Mouse (Mus musculus) MEL (cell line): ENCODE data around the gene Rsph6a.

Experiments used
- CHD2 ChIP-seq: IDR thresholded peaks from 2 replicates; pipeline ENCODE4 v1.6.1; 2011; ENCODE audit warnings: low read length, improper control_type of control experiment
- CTCF ChIP-seq, 3 experiments: IDR thresholded peaks in 2 of 3; conservative IDR thresholded peaks in 1 of 3; 2 replicates each; pipeline ENCODE4 v1.5.1; 2011 to 2012; ENCODE audit warnings: low read length in 3 of 3, low read depth in 2 of 3, mild to moderate bottlenecking in 2 of 3, improper control_type of control experiment in 1 of 3, inconsistent platforms in 1 of 3, mixed read lengths in 1 of 3, moderate library complexity in 1 of 3; ENCODE audit not compliant: control insufficient read depth in 1 of 3, insufficient read depth in 1 of 3, poor library complexity in 1 of 3, severe bottlenecking in 1 of 3
- E2F4 ChIP-seq: IDR thresholded peaks from 2 replicates; pipeline ENCODE4 v1.6.1; 2011; ENCODE audit warnings: low read depth, low read length, improper control_type of control experiment, borderline replicate concordance
- ELF1 ChIP-seq: IDR thresholded peaks from 2 replicates; pipeline ENCODE4 v1.6.1; 2014; ENCODE audit warnings: low read depth, mild to moderate bottlenecking, inconsistent platforms, low read length, improper control_type of control experiment, moderate library complexity
- KAT2A ChIP-seq: conservative IDR thresholded peaks from 2 replicates; pipeline ENCODE4 v1.6.1; 2012; ENCODE audit warnings: low read depth, low read length, improper control_type of control experiment, inconsistent platforms
- MAX ChIP-seq: IDR thresholded peaks from 2 replicates; pipeline ENCODE4 v1.6.1; 2011; ENCODE audit warnings: low read length, improper control_type of control experiment
- POLR2A ChIP-seq, 2 experiments: IDR thresholded peaks; 2 replicates each; pipeline ENCODE4 v1.6.1; 2011 to 2012; ENCODE audit warnings: low read length in 2 of 2, mild to moderate bottlenecking in 2 of 2, control low read depth in 1 of 2, improper control_type of control experiment in 1 of 2, low read depth in 1 of 2, moderate library complexity in 1 of 2; ENCODE audit not compliant: control insufficient read depth in 1 of 2, insufficient read depth in 1 of 2, poor library complexity in 1 of 2
- POLR2AphosphoS2 ChIP-seq: IDR thresholded peaks from 2 replicates; pipeline ENCODE4 v1.6.1; 2011; ENCODE audit warnings: low read length, improper control_type of control experiment
- SIN3A ChIP-seq: IDR thresholded peaks from 2 replicates; pipeline ENCODE4 v1.6.1; 2012; ENCODE audit warnings: low read length, improper control_type of control experiment, inconsistent platforms
- TBP ChIP-seq: IDR thresholded peaks from 2 replicates; pipeline ENCODE4 v1.8.0; 2011; ENCODE audit warnings: low read depth, low read length, improper control_type of control experiment
- TCF12 ChIP-seq: IDR thresholded peaks from 2 replicates; pipeline ENCODE4 v1.6.1; 2014; ENCODE audit warnings: low read depth, mild to moderate bottlenecking, inconsistent platforms, low read length, improper control_type of control experiment, moderate library complexity
- ZC3H11A ChIP-seq: IDR thresholded peaks from 2 replicates; pipeline ENCODE4 v1.6.1; 2012; ENCODE audit warnings: low read depth, mild to moderate bottlenecking, inconsistent platforms, low read length, improper control_type of control experiment
- ZNF384 ChIP-seq: IDR thresholded peaks from 2 replicates; pipeline ENCODE4 v1.6.1; 2012; ENCODE audit warnings: low read depth, mild to moderate bottlenecking, inconsistent platforms, low read length, improper control_type of control experiment

GRCm38 (mm10) chr7:19078732-19079131 lies 24.2 kb downstream of the Rsph6a start:
- TF ChIP-seq ELF1 (no peak), CHD2 (no peak), MAX (no peak), SIN3A (no peak), CTCF (IDR thresholded peaks at IDR 0.05 in 2 of 3, conservative IDR thresholded peaks at IDR 0.05 in 1 of 3; ENCODE audit: control insufficient read depth in 1 of 3, insufficient read depth in 1 of 3, low read depth in 2 of 3, low read length in 3 of 3, poor library complexity in 1 of 3, severe bottlenecking in 1 of 3) (no peak), ZNF384 (no peak), TCF12 (no peak), ZC3H11A (no peak), KAT2A (no peak), TBP (no peak), E2F4 (no peak), POLR2A (IDR thresholded peaks at IDR 0.05; ENCODE audit: control insufficient read depth in 1 of 2, insufficient read depth in 1 of 2, low read depth in 1 of 2, low read length in 2 of 2, poor library complexity in 1 of 2) (no peak), POLR2AphosphoS2 (no peak)
